Mouse (Mus musculus): ENCODE measurements at regions not wholly inside any gene's neighbourhood (a gene's known extent, or its start where the extent isn't known, plus 50 kb on each side); places are given as distances from the start of the nearest gene placed in this dataset.

- TF ChIP-seq POLR2A (IDR thresholded peaks at IDR 0.05; ENCODE audit: low read depth, low read length), result no peak
- no peak for TF ChIP-seq TCF12 (IDR thresholded peaks at IDR 0.05; ENCODE audit: low read depth, low read length)
- TF ChIP-seq CTCF (conservative IDR thresholded peaks at IDR 0.05 in 1 of 2, IDR thresholded peaks at IDR 0.05 in 1 of 2; ENCODE audit: low read depth in 2 of 2, low read length in 2 of 2), result no peak
- no peak for TF ChIP-seq MXI1 (IDR thresholded peaks at IDR 0.05; ENCODE audit: low read depth, low read length)
- TF ChIP-seq CHD1 (IDR thresholded peaks at IDR 0.05; ENCODE audit: low read depth, low read length), result no peak
- TF ChIP-seq ZKSCAN1 (IDR thresholded peaks at IDR 0.05; ENCODE audit: borderline replicate concordance, low read depth, low read length), result no peak
- TF ChIP-seq RAD21 (IDR thresholded peaks at IDR 0.05; ENCODE audit: low read depth, low read length), result no peak
- no peak for TF ChIP-seq SIN3A (IDR thresholded peaks at IDR 0.05; ENCODE audit: low read length)
- TF ChIP-seq ELF1 (IDR thresholded peaks at IDR 0.05; ENCODE audit: low read depth, low read length), result no peak
Measured at GRCm38 (mm10) chr12:73830551-73831203, 70.5 kb upstream of the Hif1a start.

Data from CH12.LX (cell line).